Mouse (Mus musculus): ENCODE measurements at regions not wholly inside any gene's neighbourhood (a gene's known extent, or its start where the extent isn't known, plus 50 kb on each side); places are given as distances from the start of the nearest gene placed in this dataset.

- TF ChIP-seq EP300 (optimal IDR thresholded peaks at IDR 0.05), result no peak
- TF ChIP-seq CTCF (IDR thresholded peaks at IDR 0.05; ENCODE audit: low read depth), result no peak
Observed at GRCm38 (mm10) chr6:94845821-94846220, 145.9 kb upstream of the Lrig1 start.

All from stomach, postnatal 0 days (tissue).